Mouse (Mus musculus): ENCODE measurements at regions not wholly inside any gene's neighbourhood (a gene's known extent, or its start where the extent isn't known, plus 50 kb on each side); places are given as distances from the start of the nearest gene placed in this dataset.
"Not testable (repeated sequence)": the region's sequence is repeated elsewhere in the genome, so short reads cannot be mapped to it uniquely, and the experiment has no call there.

GRCm38 (mm10) chr17:9268776-9269175 lies 153.1 kb upstream of the Gm17728 start:
- DNase-seq (ENCODE audit: low spot score in 2 of 2) = no peak

GRCm38 (mm10) chr17:9278046-9278445 lies 143.8 kb upstream of the Gm17728 start:
- not testable (repeated sequence) for DNase-seq (ENCODE audit: low spot score in 2 of 2)

- DNase-seq (ENCODE audit: low spot score in 2 of 2) = no peak
Measured at GRCm38 (mm10) chr17:9279481-9279880, 142.4 kb upstream of the Gm17728 start.

- DNase-seq (ENCODE audit: low spot score in 2 of 2) = no peak
Measured at GRCm38 (mm10) chr17:9281891-9282290, 140.0 kb upstream of the Gm17728 start.

- DNase-seq (ENCODE audit: low spot score in 2 of 2) = no peak
Measured at GRCm38 (mm10) chr17:9282333-9283176, 139.3 kb upstream of the Gm17728 start.

GRCm38 (mm10) chr17:9286431-9286830 lies 135.4 kb upstream of the Gm17728 start:
- no peak for DNase-seq (ENCODE audit: low spot score in 2 of 2)

GRCm38 (mm10) chr17:9286834-9287233 lies 135.0 kb upstream of the Gm17728 start:
- DNase-seq (ENCODE audit: low spot score in 2 of 2) = no peak

GRCm38 (mm10) chr17:9287682-9288081 lies 134.2 kb upstream of the Gm17728 start:
- DNase-seq (ENCODE audit: low spot score in 2 of 2) = no peak

GRCm38 (mm10) chr17:9291601-9292000 lies 130.3 kb upstream of the Gm17728 start:
- DNase-seq (ENCODE audit: low spot score in 2 of 2) = no peak

- DNase-seq (ENCODE audit: low spot score in 2 of 2) = no peak
Measured at GRCm38 (mm10) chr17:9292296-9292695, 129.6 kb upstream of the Gm17728 start.

- DNase-seq (ENCODE audit: low spot score in 2 of 2) = no peak
Measured at GRCm38 (mm10) chr17:9296371-9296770, 125.5 kb upstream of the Gm17728 start.

- no peak for DNase-seq (ENCODE audit: low spot score in 2 of 2)
Measured at GRCm38 (mm10) chr17:9298231-9298630, 123.6 kb upstream of the Gm17728 start.

- no peak for DNase-seq (ENCODE audit: low spot score in 2 of 2)
Measured at GRCm38 (mm10) chr17:9301101-9301501, 120.8 kb upstream of the Gm17728 start.

- no peak for DNase-seq (ENCODE audit: low spot score in 2 of 2)
Measured at GRCm38 (mm10) chr17:9308507-9308906, 113.4 kb upstream of the Gm17728 start.

- DNase-seq (ENCODE audit: low spot score in 2 of 2) = no peak
Measured at GRCm38 (mm10) chr17:9322772-9323171, 99.1 kb upstream of the Gm17728 start.

- DNase-seq (ENCODE audit: low spot score in 2 of 2) = no peak
Measured at GRCm38 (mm10) chr17:9328886-9329455, 92.9 kb upstream of the Gm17728 start.

GRCm38 (mm10) chr17:9357572-9358159 lies 64.2 kb upstream of the Gm17728 start:
- no peak for DNase-seq (ENCODE audit: low spot score in 2 of 2)
